Mouse (Mus musculus) colon, adult 2 months (tissue): Measurements from ENCODE around the gene Cnih3. TPM values are rescaled to one million over a fixed set of nuclear protein-coding genes. Genes with fewer than 3 reads are reported as not detected.

Experiments
- polyA plus RNA-seq: library from polyadenylated mRNA; depleted of rRNA; stranded (reverse); fragments of >200 nt; gene quantifications from 2 replicates; pipeline ENCODE4 v1.2.3, GENCODE M21; 2012; rRNA removed

Gene Cnih3
- 0.08 TPM in 1 of 2 replicates, not detected in the other for polyA plus RNA-seq

DNA sequence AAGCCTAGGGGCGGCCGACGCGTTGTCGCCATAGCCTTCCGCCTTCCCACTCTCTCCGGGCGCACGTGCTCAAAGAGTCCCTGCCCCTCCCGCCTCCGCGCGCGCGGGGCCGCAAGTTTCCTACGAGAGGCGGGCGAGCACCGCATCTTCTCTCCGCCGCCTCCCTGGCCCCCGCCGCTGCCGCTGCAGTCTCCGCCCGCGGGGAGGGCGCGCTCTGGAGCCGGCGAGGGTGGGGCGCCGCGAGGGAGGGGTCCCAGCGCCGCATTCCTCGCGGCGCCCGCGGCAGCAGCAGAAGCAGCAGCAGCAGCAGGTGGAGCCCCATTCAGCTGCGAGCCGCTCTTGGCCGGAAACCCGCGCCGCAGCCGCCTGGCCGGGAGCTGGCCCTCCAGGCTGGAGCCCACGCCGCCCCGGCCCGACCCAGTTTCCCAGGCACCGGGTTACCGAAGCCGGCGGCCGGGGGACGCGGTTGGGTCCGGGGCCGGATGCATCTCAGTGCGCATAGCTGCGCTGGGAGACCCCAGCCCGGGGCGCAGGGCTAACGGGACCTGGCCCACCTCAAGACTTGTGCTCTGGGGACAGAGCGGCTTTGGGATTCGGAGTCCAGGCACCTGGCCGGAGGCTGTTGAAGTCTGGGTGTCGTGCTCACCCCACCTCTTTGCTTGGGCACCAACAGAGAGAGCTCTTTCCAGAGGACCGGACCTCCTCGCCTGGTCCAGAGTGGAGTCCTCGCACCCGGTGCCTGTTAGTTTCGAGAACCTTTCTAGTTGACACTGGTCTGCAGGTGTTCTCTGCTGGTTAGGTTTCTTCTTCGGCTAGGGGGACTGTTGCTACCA lies at the start of gene Cnih3:
Cnih3 (plus strand) TSS at position 262 of the 833 bp plus-strand sequence.

Other genes starting within 250 kb of the Cnih3 start
- 5.4 and 5.9 TPM in 2 replicates for gene Nvl, start 208.4 kb upstream of the Cnih3 start, polyA plus RNA-seq
- 11.2 and 13.1 TPM in 2 replicates for gene Cnih4, start 207.9 kb upstream of the Cnih3 start, polyA plus RNA-seq
- 31.5 and 32.3 TPM in 2 replicates for gene Wdr26, start 140.6 kb upstream of the Cnih3 start, polyA plus RNA-seq
- gene Ccdc121, start 158.8 kb downstream of the Cnih3 start, polyA plus RNA-seq = not detected in 2 replicates
- gene Dnah14, start 223.9 kb downstream of the Cnih3 start, polyA plus RNA-seq = not detected in 2 replicates